Mouse (Mus musculus) ES-E14 (cell line): ENCODE results near the gene Phc1.

Source experiments
- CHD2 ChIP-seq: IDR thresholded peaks from 2 replicates; pipeline ENCODE4 v1.6.1; 2014; ENCODE audit warnings: mild to moderate bottlenecking, low read depth, low read length, inconsistent platforms
- HCFC1 ChIP-seq: IDR thresholded peaks from 2 replicates; pipeline ENCODE4 v1.6.1; 2012; ENCODE audit warnings: low read length, inconsistent platforms, borderline replicate concordance; ENCODE audit not compliant: insufficient read depth
- MAFK ChIP-seq: IDR thresholded peaks from 2 replicates; pipeline ENCODE4 v1.6.1; 2014; ENCODE audit warnings: mild to moderate bottlenecking, low read depth, low read length, inconsistent platforms; ENCODE audit not compliant: insufficient read depth
- ZC3H11A ChIP-seq: IDR thresholded peaks from 2 replicates; pipeline ENCODE4 v1.6.1; 2012; ENCODE audit warnings: low read depth, mild to moderate bottlenecking, inconsistent platforms, low read length, borderline replicate concordance

DNA sequence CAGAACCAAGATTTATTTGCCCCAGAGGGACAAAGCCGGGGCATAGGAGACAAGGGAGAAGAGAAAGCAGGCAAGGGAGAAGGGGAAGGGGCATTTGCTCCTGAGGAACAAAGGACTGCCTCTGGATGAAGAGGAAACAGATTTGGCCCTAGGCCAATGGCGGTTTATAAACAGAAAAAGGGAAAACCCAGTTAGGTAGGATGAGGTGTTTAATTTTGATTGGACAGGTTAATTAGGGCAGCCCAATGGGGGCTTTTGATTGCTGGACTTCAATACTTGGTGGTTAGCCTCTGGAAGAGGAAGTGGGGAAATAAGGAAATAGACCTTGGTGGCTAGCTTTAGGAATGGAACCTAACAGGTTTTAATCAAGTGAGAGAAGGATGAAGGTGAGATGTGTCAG, 48.2 kb downstream of the Phc1 start:
- TF ChIP-seq HCFC1: no peak
- TF ChIP-seq MAFK: no peak
- TF ChIP-seq ZC3H11A: no peak
- TF ChIP-seq CHD2: no peak
